Mouse (Mus musculus) testis, adult 2 months (tissue): ENCODE results near the gene Usp22.

ENCODE experiments used
- CTCF ChIP-seq: fragments of 200-500 bp; IDR thresholded peaks from 2 replicates; pipeline ENCODE4 v1.5.1; 2012; ENCODE audit warnings: low read depth, mild to moderate bottlenecking, inconsistent platforms, low read length, moderate library complexity; ENCODE audit not compliant: control insufficient read depth, insufficient read depth, insufficient replicate concordance
- POLR2A ChIP-seq: fragments of 200-500 bp; IDR thresholded peaks from 2 replicates; pipeline ENCODE4 v1.6.1; 2012; ENCODE audit warnings: low read depth, mild to moderate bottlenecking, inconsistent platforms, low read length, moderate library complexity; ENCODE audit not compliant: control insufficient read depth

GRCm38 (mm10) chr11:61110928-61111327, 63.9 kb downstream of the Usp22 start:
- TF ChIP-seq CTCF (no peak), POLR2A (no peak)
